Mouse (Mus musculus) testis, adult 2 months (tissue): ENCODE data around the gene Pds5a. TPM values are rescaled to one million over a fixed set of nuclear protein-coding genes. Genes with fewer than 3 reads are reported as not detected.

ENCODE experiments used
- H3K27ac ChIP-seq: fragments of 200-500 bp; 2 replicates; pipeline ENCODE4 v1.5.1; 2012; ENCODE audit warnings: low read depth, low read length; ENCODE audit not compliant: control insufficient read depth, insufficient read depth
- H3K27me3 ChIP-seq: fragments of 200-500 bp; 2 replicates; pipeline ENCODE4 v1.6.1; 2012; ENCODE audit warnings: mild to moderate bottlenecking, low read length, moderate library complexity; ENCODE audit not compliant: control insufficient read depth, insufficient read depth
- H3K36me3 ChIP-seq: fragments of 200-500 bp; 2 replicates; pipeline ENCODE4 v1.6.1; 2012; ENCODE audit warnings: mild to moderate bottlenecking, low read length; ENCODE audit not compliant: control insufficient read depth, insufficient read depth
- H3K4me1 ChIP-seq: fragments of 200-500 bp; 2 replicates; pipeline ENCODE4 v1.6.1; 2012; ENCODE audit warnings: low read length; ENCODE audit not compliant: control insufficient read depth, insufficient read depth
- H3K4me3 ChIP-seq: fragments of 200-500 bp; 2 replicates; pipeline ENCODE4 v1.5.1; 2012; ENCODE audit warnings: low read depth, mild to moderate bottlenecking, low read length, moderate library complexity, mixed read lengths; ENCODE audit not compliant: control insufficient read depth
- CTCF ChIP-seq: fragments of 200-500 bp; IDR thresholded peaks from 2 replicates; pipeline ENCODE4 v1.5.1; 2012; ENCODE audit warnings: low read depth, mild to moderate bottlenecking, inconsistent platforms, low read length, moderate library complexity; ENCODE audit not compliant: control insufficient read depth, insufficient read depth, insufficient replicate concordance
- POLR2A ChIP-seq: fragments of 200-500 bp; IDR thresholded peaks from 2 replicates; pipeline ENCODE4 v1.6.1; 2012; ENCODE audit warnings: low read depth, mild to moderate bottlenecking, inconsistent platforms, low read length, moderate library complexity; ENCODE audit not compliant: control insufficient read depth
- polyA plus RNA-seq: library from polyadenylated mRNA; depleted of rRNA; stranded (reverse); fragments of >200 nt; gene quantifications from 2 replicates; pipeline ENCODE4 v1.2.3, GENCODE M21; 2012

Gene Pds5a
- polyA plus RNA-seq, 1 experiment = 14.9 TPM

DNA sequence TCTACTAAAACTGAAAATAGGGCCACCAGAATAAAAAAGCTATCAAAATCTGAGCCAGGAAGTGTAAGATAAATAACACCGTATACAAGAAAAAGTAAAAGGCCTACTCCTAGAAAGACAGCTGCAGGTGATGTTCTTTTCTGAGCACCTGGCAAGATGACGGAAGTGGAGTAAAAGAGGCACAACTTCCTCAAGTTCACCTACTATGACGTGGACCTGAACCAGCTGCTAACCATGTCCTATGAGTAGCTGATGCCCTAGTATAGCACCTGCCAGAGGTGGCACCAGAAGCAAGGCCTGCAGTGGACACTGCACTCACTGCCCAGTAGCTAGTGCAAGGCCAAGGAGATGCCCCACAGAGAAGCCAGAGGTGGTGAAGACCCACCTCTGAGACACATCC is 9.3 kb downstream of the Pds5a start:
- no peaks in the 10 kb centered on the region for H3K27me3 ChIP-seq
- H3K4me3 ChIP-seq = no peak overlapping the region
- TF ChIP-seq CTCF = no peak
- TF ChIP-seq POLR2A = no peak
- H3K36me3 ChIP-seq = no peaks in the 10 kb centered on the region; the same call in none of the 2 replicates
- H3K27ac ChIP-seq = no peak overlapping the region
- no peaks in the 10 kb centered on the region for H3K4me1 ChIP-seq

- H3K4me1 ChIP-seq = no peaks in the 10 kb centered on the region
- no peak overlapping the region for H3K27ac ChIP-seq
- no peaks in the 10 kb centered on the region for H3K27me3 ChIP-seq
- H3K4me3 ChIP-seq = no peak overlapping the region
- TF ChIP-seq POLR2A = no peak
- no peak for TF ChIP-seq CTCF
- H3K36me3 ChIP-seq = no peaks in the 10 kb centered on the region; the same call in none of the 2 replicates
These were observed 11.3 kb downstream of the Pds5a start for GRCm38 (mm10) chr5:65686806-65687205.

- Histone ChIP-seq H3K4me1 (no peaks in the 10 kb centered on the region), H3K36me3 (no peaks in the 10 kb centered on the region), H3K27ac (no peak overlapping the region), H3K4me3 (no peak overlapping the region), H3K27me3 (no peaks in the 10 kb centered on the region)
- TF ChIP-seq POLR2A (no peak), CTCF (no peak)
These were observed 19.2 kb downstream of the Pds5a start for GRCm38 (mm10) chr5:65678826-65679225.

DNA sequence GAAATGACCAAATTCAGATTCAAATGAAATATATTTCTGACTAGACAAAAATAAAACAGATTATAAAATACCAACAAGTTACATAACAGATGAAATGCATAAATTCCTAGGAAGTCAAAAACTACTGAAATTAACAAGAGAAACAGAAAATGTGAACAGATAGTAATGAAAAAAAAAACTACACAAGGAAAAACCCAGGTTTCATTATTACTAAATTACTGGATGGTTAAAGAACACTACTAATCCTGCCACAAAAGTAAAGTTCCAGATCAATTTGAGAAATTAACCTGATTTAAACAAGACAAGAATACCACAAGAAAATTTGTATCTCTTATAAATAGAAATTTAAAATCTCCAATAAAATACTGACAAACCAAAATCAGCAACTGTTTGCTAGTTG is 25.9 kb downstream of the Pds5a start:
- Histone ChIP-seq H3K27me3 (no peaks in the 10 kb centered on the region), H3K4me1 (no peaks in the 10 kb centered on the region), H3K27ac (no peak overlapping the region), H3K36me3 (no peaks in the 10 kb centered on the region; the same call in 1 of the 2 replicates), H3K4me3 (no peak overlapping the region)
- no peak for TF ChIP-seq CTCF
- TF ChIP-seq POLR2A = no peak

GRCm38 (mm10) chr5:65667644-65668043 is 30.4 kb downstream of the Pds5a start:
- Histone ChIP-seq H3K36me3 (no peaks in the 10 kb centered on the region), H3K4me1 (no peaks in the 10 kb centered on the region), H3K27ac (no peak overlapping the region), H3K27me3 (no peaks in the 10 kb centered on the region), H3K4me3 (no peak overlapping the region)
- TF ChIP-seq POLR2A (no peak), CTCF (no peak)

DNA sequence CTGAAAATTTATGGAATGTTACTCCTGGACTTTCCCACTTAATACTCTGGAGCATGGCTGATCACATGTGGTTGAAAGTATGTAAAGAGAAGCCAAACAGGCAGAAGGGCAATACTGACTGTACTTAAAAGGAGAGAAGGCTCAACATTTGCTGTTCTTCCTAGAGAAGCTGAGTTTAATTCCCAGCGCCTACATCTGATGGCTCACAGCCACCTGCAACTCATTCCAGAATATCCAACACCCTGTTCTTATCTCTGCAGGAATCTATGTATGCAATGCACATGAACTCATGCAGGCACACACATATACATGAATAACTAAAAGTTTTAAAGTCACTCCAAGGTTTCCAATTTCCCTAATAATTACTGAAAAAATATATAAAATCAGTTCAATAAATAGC is 32.7 kb downstream of the Pds5a start:
- H3K27ac ChIP-seq = no peak overlapping the region
- no peaks in the 10 kb centered on the region for H3K36me3 ChIP-seq
- no peaks in the 10 kb centered on the region for H3K4me1 ChIP-seq
- no peaks in the 10 kb centered on the region for H3K27me3 ChIP-seq
- TF ChIP-seq CTCF (no peak), POLR2A (no peak)
- H3K4me3 ChIP-seq = no peak overlapping the region

GRCm38 (mm10) chr5:65661958-65662357 is 36.1 kb downstream of the Pds5a start:
- no peaks in the 10 kb centered on the region; the same call in 1 of the 2 replicates for H3K36me3 ChIP-seq
- no peak for TF ChIP-seq CTCF
- no peak for TF ChIP-seq POLR2A

GRCm38 (mm10) chr5:65653786-65654185 is 44.3 kb downstream of the Pds5a start:
- H3K4me1 ChIP-seq = no peaks in the 10 kb centered on the region
- H3K27me3 ChIP-seq = no peaks in the 10 kb centered on the region
- TF ChIP-seq CTCF (no peak), POLR2A (no peak)
- peaks cover 1% of the 10 kb centered on the region for H3K36me3 ChIP-seq
- no peak overlapping the region for H3K27ac ChIP-seq
- no peak overlapping the region for H3K4me3 ChIP-seq

More at GRCm38 (mm10) chr5:65661958-65662357, 36.1 kb downstream of the Pds5a start:
- H3K4me1 ChIP-seq = no peaks in the 10 kb centered on the region
- no peak overlapping the region for H3K4me3 ChIP-seq
- H3K27me3 ChIP-seq = no peaks in the 10 kb centered on the region
- no peak overlapping the region for H3K27ac ChIP-seq
